Mouse (Mus musculus) midbrain, embryonic 11.5 days (tissue): ENCODE measurements around the gene Kdf1. TPM values are rescaled to one million over a fixed set of nuclear protein-coding genes. Genes with fewer than 3 reads are reported as not detected.
A peak's percentile ranks its signal among the peaks of the same experiment; 100 is the strongest.

ENCODE experiments used
- ATAC-seq: fragments of 200-750 bp; cut with Nextera tagmentation; 2 replicates; pipeline ENCODE4 v1.8.0; 2017; ENCODE audit warnings: moderate TSS enrichment, moderate library complexity; ENCODE audit not compliant: low FRiP score
- DNase-seq: peaks from one replicate; pipeline ENCODE4 v3.0.0; 2015; ENCODE audit warnings: low spot score; ENCODE audit errors: missing footprints
- H3K27ac ChIP-seq: fragments of 300-500 bp; sonication (generic); 2 replicates; pipeline ENCODE4 v1.5.1; 2014; ENCODE audit warnings: low read depth, low read length
- H3K27me3 ChIP-seq: fragments of 300-500 bp; sonication (generic); 2 replicates; pipeline ENCODE4 v1.6.1; 2014; ENCODE audit warnings: mild to moderate bottlenecking, low read length, moderate library complexity, mixed read lengths; ENCODE audit not compliant: control insufficient read depth, insufficient read depth
- H3K36me3 ChIP-seq: fragments of 300-500 bp; sonication (generic); 2 replicates; pipeline ENCODE4 v1.6.1; 2014; ENCODE audit warnings: mild to moderate bottlenecking, low read length, moderate library complexity, mixed read lengths; ENCODE audit not compliant: control insufficient read depth, insufficient read depth
- H3K4me1 ChIP-seq: fragments of 300-500 bp; sonication (generic); 2 replicates; pipeline ENCODE4 v1.6.1; 2014; ENCODE audit warnings: low read length; ENCODE audit not compliant: control insufficient read depth, insufficient read depth
- H3K4me2 ChIP-seq: fragments of 300-500 bp; sonication (generic); 2 replicates; pipeline ENCODE4 v1.6.1; 2014; ENCODE audit warnings: mild to moderate bottlenecking, moderate library complexity
- H3K4me3 ChIP-seq: fragments of 300-500 bp; sonication (generic); 2 replicates; pipeline ENCODE4 v1.5.1; 2014; ENCODE audit warnings: low read depth, low read length
- H3K9ac ChIP-seq: fragments of 300-500 bp; sonication (generic); 2 replicates; pipeline ENCODE4 v1.6.1; 2014; ENCODE audit warnings: low read length
- H3K9me3 ChIP-seq: fragments of 300-500 bp; sonication (generic); 2 replicates; pipeline ENCODE4 v1.6.1; 2016; ENCODE audit warnings: low read length; ENCODE audit not compliant: control insufficient read depth
- WGBS: fragments of 180-500 bp; shearing (Covaris S2); extraction: QIAGEN DNeasy Blood & Tissue Kit; methylation state at CpG from one replicate; pipeline ENCODE4 v1.1.7; 2014; 5-methylcytosine and 5-hydroxymethylcytosine counted together
- polyA plus RNA-seq: library from polyadenylated mRNA; unstranded; fragments of >200 nt; fragmentation: Nextera tagmentation; extraction: Ambion mirVana; gene quantifications from 2 replicates; pipeline ENCODE4 v1.2.1, GENCODE M21; 2014

The Kdf1 gene
- polyA plus RNA-seq = 0.15 and 0.51 TPM in 2 replicates

DNA sequence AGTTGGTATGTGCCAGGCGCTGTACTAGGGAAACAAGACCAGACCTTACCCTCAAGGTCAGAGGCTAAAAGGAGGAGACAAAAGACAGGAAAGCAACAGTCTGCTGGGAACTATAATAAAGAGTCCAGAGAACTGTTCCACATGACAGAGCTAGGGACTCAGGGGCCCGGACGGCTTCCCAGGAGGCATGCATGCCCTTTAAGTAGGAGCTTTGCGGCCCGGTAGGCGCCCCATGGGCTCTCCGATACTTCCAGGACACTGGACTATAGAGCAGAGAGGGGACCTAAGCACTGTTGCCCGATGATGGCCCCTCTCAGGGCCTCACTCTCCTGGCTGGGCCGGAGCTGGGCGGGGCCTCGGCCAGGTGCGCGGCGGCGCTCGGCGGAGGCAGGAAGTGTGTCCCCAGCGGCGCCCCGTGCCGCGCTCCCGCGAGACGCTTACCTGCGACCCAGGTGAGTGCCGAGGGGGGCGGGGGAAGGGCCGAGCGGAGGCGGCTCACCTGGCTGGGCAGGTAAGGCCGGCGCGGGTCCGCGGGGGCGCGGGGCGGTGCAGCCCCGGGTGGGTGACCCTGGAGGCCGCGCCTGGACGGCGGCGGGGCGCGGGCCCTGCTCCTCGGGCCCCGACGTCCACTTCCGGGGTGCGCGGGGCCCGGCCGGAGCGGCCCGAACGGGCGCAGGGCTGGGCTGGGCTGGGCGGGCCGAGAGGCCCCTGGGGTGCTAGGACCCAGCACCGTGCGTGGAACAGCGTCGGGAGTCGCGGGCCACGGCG lies at the start of gene Kdf1:
Gene Kdf1, plus strand, starts transcription at position 363 of the 768 bp plus-strand sequence.
- H3K27ac ChIP-seq = no peak within 1 kb of the TSS
- no peaks in the 10 kb centered on the region for H3K9me3 ChIP-seq
- peaks cover 34% of the 10 kb centered on the region for H3K27me3 ChIP-seq
- H3K4me2 ChIP-seq = peak within 1 kb of the TSS; percentile 32
- H3K9ac ChIP-seq = no peak within 1 kb of the TSS
- peak within 1 kb of the TSS; percentile 20 for H3K4me3 ChIP-seq
- ATAC-seq (no peak), DNase-seq (peak; percentile 74)
- 5% methylated on average over 47 of the region's 69 CpGs for WGBS
- H3K4me1 ChIP-seq = no peaks in the 10 kb centered on the region
- no peaks in the 10 kb centered on the region for H3K36me3 ChIP-seq

DNA sequence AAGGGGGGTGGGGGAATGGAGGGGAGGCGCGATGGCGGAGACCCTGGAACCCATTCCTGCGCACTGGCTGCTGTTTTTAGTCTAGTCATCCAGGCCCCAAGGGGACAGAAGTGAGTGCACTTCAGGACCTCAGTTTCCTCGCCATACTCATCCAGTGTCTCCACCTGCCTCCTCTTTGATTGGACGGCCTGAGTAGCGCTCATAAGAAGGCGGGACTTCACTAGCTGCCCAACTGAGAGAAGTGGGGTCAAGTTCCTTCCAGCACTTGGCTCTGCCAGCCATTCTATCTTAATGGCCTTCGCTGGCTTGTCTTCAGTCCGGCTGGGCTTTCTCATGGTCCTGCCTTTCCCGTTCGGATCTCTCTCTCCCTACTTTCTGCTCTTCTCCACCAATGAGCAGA lies 49.6 kb upstream of the Kdf1 start:
- Histone ChIP-seq H3K27me3 (peaks cover 10% of the 10 kb centered on the region), H3K9ac (no peak overlapping the region), H3K9me3 (peaks cover 3% of the 10 kb centered on the region; the same call in 1 of the 2 replicates), H3K4me1 (peaks cover 4% of the 10 kb centered on the region), H3K27ac (no peak overlapping the region), H3K4me2 (no peak overlapping the region), H3K4me3 (no peak overlapping the region), H3K36me3 (no peaks in the 10 kb centered on the region)
- ATAC-seq (no peak), DNase-seq (peak; percentile 85)
- WGBS = 17% methylated on average over 12 of the region's 12 CpGs

DNA sequence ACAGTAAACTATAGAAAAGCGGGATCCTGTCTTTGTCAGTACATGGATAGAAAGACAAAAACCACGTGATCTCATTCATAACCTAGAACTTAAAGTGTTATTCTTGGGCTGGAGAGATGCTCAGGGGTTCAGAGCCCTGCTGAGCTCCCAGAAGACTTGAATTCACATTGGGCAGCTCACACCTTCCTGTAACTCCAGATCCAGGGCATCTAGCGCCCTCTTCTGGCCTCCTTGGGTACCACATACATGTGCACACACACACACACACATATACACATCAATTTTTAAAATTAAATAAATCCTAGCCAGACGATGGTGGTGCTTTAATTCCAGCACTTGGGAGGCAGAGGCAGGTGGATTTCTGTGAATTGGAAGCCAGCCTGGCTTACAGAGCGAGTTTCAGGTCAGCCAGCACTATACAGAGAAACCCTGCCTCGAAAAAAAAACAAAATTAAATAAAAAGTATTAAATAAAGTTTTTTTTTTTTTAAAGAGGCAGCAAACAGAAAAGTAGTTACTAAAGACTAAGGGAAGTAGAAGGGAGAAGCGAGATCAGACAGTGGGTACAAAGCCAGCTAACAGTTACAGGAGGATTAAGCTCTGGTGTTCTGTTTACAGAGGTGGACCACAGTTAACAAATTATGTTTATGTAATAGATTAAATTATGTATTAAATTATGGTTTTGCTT lies 47.5 kb upstream of the Kdf1 start:
- Histone ChIP-seq H3K27ac (no peak overlapping the region), H3K4me1 (peaks cover 4% of the 10 kb centered on the region), H3K9ac (no peak overlapping the region), H3K27me3 (peaks cover 10% of the 10 kb centered on the region), H3K4me3 (no peak overlapping the region), H3K9me3 (peaks cover 3% of the 10 kb centered on the region; the same call in 1 of the 2 replicates), H3K4me2 (no peak overlapping the region), H3K36me3 (no peaks in the 10 kb centered on the region)
- ATAC-seq (no peak), DNase-seq (no peak)
- WGBS = 80% methylated on average over 7 of the region's 7 CpGs

DNA sequence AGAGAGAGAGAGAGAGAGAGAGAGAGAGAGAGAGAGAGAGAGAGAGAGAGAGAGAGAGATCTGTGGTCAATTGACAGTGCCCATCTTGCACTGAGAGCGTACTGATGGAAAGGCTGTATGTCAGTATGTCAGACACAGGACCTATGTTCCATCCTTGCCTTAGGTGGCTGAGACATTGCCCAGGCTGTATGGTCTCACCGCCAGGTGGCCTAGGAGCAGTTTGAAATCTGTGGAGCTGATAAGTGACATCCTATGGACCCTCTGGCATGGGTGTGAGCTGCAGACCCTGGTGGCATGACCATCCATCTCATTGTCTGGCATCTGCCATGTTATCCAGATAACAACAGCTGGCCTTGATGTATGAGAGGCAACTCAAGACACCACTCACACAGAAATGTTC lies 44.9 kb upstream of the Kdf1 start:
- H3K27me3 ChIP-seq = peaks cover 4% of the 10 kb centered on the region; the same call in 1 of the 2 replicates
- no peak overlapping the region for H3K27ac ChIP-seq
- H3K9me3 ChIP-seq = peaks cover 3% of the 10 kb centered on the region; the same call in 1 of the 2 replicates
- H3K4me1 ChIP-seq = peaks cover 1% of the 10 kb centered on the region; the same call in 1 of the 2 replicates
- no peak overlapping the region for H3K4me2 ChIP-seq
- ATAC-seq (no peak), DNase-seq (no peak)
- whole genome bisulfite sequencing = 58% methylated on average over 2 of the region's 2 CpGs
- H3K9ac ChIP-seq = no peak overlapping the region
- no peak overlapping the region for H3K4me3 ChIP-seq
- no peaks in the 10 kb centered on the region for H3K36me3 ChIP-seq

DNA sequence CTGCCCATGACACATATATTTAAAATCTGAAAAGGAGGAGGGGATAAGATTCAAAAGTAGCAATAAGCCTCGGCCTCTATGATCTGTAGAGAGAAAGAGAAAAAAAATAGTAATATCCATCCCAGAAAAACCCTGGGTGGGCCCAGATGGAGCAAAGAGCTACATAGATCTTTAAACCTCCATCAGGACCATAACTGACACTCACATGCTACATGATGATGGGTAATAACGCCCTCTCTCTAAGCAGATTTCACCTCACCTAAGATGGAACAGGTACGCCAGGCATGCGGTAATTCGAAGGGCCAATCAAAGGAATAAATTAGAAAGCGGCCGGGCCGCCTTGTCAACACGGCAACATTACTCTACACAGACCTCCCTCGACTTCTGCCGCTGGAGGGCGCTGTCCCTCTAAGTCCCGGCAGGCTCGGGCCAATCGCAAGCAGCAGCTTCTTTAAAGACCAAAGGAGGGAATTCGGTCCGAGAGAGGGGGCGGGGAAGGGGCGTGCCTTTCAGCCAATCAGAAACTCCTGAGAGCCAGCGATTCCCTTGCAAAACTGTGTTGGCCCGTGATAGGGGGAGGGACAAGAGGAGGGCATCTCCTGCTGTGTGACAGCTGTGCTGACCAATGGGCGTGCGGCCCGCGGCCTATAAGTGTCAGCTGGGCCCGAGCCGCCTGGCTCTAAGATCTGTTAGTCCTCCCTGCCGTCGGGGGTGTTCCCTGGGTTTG lies 39.1 kb upstream of the Kdf1 start, which contains the start of gene Tent5b:
Gene Tent5b, plus strand, starts transcription at position 675 of the 727 bp plus-strand sequence.
- Histone ChIP-seq H3K27me3 (peaks cover 21% of the 10 kb centered on the region), H3K4me1 (peaks cover 9% of the 10 kb centered on the region), H3K27ac (no peak within 1 kb of the TSS), H3K9ac (peak within 1 kb of the TSS; percentile 44; the same call in 1 of the 2 replicates), H3K4me2 (peak within 1 kb of the TSS; percentile 48), H3K36me3 (no peaks in the 10 kb centered on the region), H3K4me3 (peak within 1 kb of the TSS; percentile 40), H3K9me3 (no peaks in the 10 kb centered on the region)
- DNase-seq = peak; percentile 100
- ATAC-seq = peak; percentile 99
- 5% methylated on average over 29 of the region's 29 CpGs for WGBS

DNA sequence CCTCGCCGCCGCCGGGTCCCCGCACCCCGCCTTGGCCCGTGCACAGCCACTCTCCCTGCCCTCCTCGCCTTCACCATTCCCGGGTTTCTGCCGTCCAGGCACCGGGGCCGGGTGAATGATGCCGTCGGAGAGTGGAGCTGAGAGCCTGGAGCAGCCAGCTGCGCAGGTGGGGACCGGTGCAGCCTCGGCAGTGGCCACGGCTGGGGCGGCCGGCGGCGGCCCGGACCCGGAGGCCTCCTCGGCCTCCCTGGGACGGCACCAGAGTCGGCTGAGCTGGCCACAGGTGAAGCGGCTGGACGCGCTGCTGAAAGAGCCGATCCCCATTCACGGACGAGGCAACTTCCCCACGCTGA lies 38.6 kb upstream of the Kdf1 start:
- peaks cover 21% of the 10 kb centered on the region for H3K27me3 ChIP-seq

DNA sequence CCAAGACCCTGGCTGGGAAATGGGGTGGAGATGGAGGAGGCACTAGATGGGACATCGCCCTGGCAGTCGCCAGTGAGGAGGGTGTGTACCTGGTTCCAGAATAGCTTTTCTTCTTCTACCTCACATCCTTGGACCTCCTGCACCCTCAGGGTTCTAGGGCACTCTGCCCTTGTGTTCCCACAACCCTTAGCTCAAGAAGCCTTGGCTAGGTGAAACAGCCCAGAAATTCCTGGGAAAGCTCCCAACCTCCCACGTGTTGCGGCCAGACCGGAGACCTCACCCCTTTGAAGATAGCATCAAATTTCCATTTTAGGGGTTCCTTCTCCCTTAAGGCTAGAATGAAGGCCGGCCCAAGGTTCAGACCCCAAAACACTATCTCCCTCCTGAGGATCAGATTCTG lies 38.0 kb upstream of the Kdf1 start:
- H3K4me3 ChIP-seq = no peak overlapping the region
- H3K27ac ChIP-seq = no peak overlapping the region
- peaks cover 21% of the 10 kb centered on the region for H3K27me3 ChIP-seq
- 43% methylated on average over 6 of the region's 6 CpGs for WGBS
- H3K4me2 ChIP-seq = no peak overlapping the region
- peaks cover 9% of the 10 kb centered on the region for H3K4me1 ChIP-seq
- H3K9me3 ChIP-seq = no peaks in the 10 kb centered on the region
- ATAC-seq (no peak), DNase-seq (no peak)
- H3K9ac ChIP-seq = no peak overlapping the region
- H3K36me3 ChIP-seq = no peaks in the 10 kb centered on the region

More for the DNA sequence above, 38.6 kb upstream of the Kdf1 start:
- H3K36me3 ChIP-seq = no peaks in the 10 kb centered on the region
- H3K9ac ChIP-seq = peak overlapping the region; percentile 44; the same call in 1 of the 2 replicates
- 4% methylated on average over 28 of the region's 34 CpGs for WGBS
- peak overlapping the region; percentile 40 for H3K4me3 ChIP-seq
- H3K9me3 ChIP-seq = no peaks in the 10 kb centered on the region
- H3K27ac ChIP-seq = no peak overlapping the region
- H3K4me1 ChIP-seq = peaks cover 9% of the 10 kb centered on the region
- ATAC-seq (peak; percentile 54; the same call in 1 of the 2 replicates), DNase-seq (no peak)
- H3K4me2 ChIP-seq = peak overlapping the region; percentile 48

DNA sequence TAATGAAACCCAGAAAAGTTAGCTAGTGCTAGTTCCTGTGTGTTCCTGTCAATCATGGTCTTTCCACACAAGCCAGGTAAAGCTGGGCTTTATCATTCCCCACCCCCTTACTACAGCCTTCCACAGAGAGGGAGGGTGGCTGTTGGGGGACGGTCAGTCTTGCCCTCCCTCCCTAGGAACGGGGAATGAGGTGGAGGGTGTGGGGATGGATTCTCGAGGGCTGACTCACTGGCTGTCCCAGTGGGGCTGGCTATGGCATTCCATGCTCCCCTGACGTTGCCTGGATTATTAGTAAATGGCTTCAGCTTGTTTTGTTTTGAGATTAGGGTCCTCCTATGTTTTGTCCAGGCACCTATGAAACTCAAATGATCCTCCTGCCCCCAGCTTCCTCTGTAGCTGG lies 37.3 kb upstream of the Kdf1 start:
- H3K9me3 ChIP-seq = no peaks in the 10 kb centered on the region
- ATAC-seq = no peak
- H3K9ac ChIP-seq = no peak overlapping the region
- no peaks in the 10 kb centered on the region for H3K36me3 ChIP-seq
- no peak overlapping the region for H3K4me3 ChIP-seq
- 38% methylated on average over 4 of the region's 4 CpGs for WGBS
- H3K4me1 ChIP-seq = peaks cover 9% of the 10 kb centered on the region
- no peak overlapping the region for H3K27ac ChIP-seq
- DNase-seq = no peak
- H3K27me3 ChIP-seq = peaks cover 21% of the 10 kb centered on the region
- no peak overlapping the region for H3K4me2 ChIP-seq
